Mouse (Mus musculus) neural tube, embryonic 15.5 days (tissue): ENCODE measurements around the gene 4931409K22Rik. TPM values are rescaled to one million over a fixed set of nuclear protein-coding genes. Genes with fewer than 3 reads are reported as not detected.

Experiments
- ATAC-seq: fragments of 200-750 bp; cut with Nextera tagmentation; 2 replicates; pipeline ENCODE4 v1.8.0; 2017; ENCODE audit warnings: mild to moderate bottlenecking, moderate TSS enrichment, moderate library complexity; ENCODE audit not compliant: low FRiP score
- H3K27ac ChIP-seq: fragments of 300-500 bp; sonication (generic); replicated peaks from 2 replicates; pipeline ENCODE4 v1.5.1; 2015; ENCODE audit warnings: mild to moderate bottlenecking, inconsistent platforms
- H3K27me3 ChIP-seq: fragments of 300-500 bp; sonication (generic); replicated peaks from 2 replicates; pipeline ENCODE4 v1.6.1; 2015; ENCODE audit warnings: inconsistent platforms
- H3K36me3 ChIP-seq: fragments of 300-500 bp; sonication (generic); 2 replicates; pipeline ENCODE4 v1.6.1; 2015; ENCODE audit warnings: inconsistent platforms
- H3K4me1 ChIP-seq: fragments of 300-500 bp; sonication (generic); 2 replicates; pipeline ENCODE4 v1.6.1; 2015; ENCODE audit warnings: inconsistent platforms
- H3K4me2 ChIP-seq: fragments of 300-500 bp; sonication (generic); 2 replicates; pipeline ENCODE4 v1.6.1; 2015; ENCODE audit warnings: inconsistent platforms, mild to moderate bottlenecking, moderate library complexity
- H3K4me3 ChIP-seq: fragments of 300-500 bp; sonication (generic); replicated peaks from 2 replicates; pipeline ENCODE4 v1.5.1; 2015; ENCODE audit warnings: mild to moderate bottlenecking, inconsistent platforms
- H3K9ac ChIP-seq: fragments of 300-500 bp; sonication (generic); replicated peaks from 2 replicates; pipeline ENCODE4 v1.6.1; 2015; ENCODE audit warnings: mild to moderate bottlenecking, inconsistent platforms
- H3K9me3 ChIP-seq: fragments of 300-500 bp; sonication (generic); replicated peaks from 2 replicates; pipeline ENCODE4 v1.6.1; 2016; ENCODE audit warnings: inconsistent platforms
- WGBS: fragments of 180-500 bp; shearing (Covaris S2); methylation state at CpG from one replicate; pipeline ENCODE4 v1.1.7; 2015; ENCODE audit warnings: mixed read lengths; 5-methylcytosine and 5-hydroxymethylcytosine counted together
- polyA plus RNA-seq: library from polyadenylated mRNA; unstranded; fragments of >200 nt; fragmentation: Nextera tagmentation; extraction: Ambion mirVana; gene quantifications from 2 replicates; pipeline ENCODE4 v1.2.1, GENCODE M21; 2015

Gene 4931409K22Rik
- polyA plus RNA-seq, 1 experiment from 2014 or later: 0.26 TPM

GRCm38 (mm10) chr5:24591796-24592470 is 35.3 kb upstream of the 4931409K22Rik start:
- peaks cover 49% of the 10 kb centered on the region for H3K36me3 ChIP-seq
- H3K9ac ChIP-seq: no peak overlapping the region
- 0 out of 2 replicates have a peak overlapping the region, but pooled peaks have one; percentile 2 for H3K4me2 ChIP-seq
- H3K4me3 ChIP-seq: no peak overlapping the region
- ATAC-seq: no peak
- peaks cover 56% of the 10 kb centered on the region for H3K4me1 ChIP-seq
- H3K27me3 ChIP-seq: no peaks in the 10 kb centered on the region
- 60% methylated on average over 24 of the region's 24 CpGs for WGBS
- no peaks in the 10 kb centered on the region for H3K9me3 ChIP-seq
- no peak overlapping the region for H3K27ac ChIP-seq

GRCm38 (mm10) chr5:24591268-24591721 is 34.7 kb upstream of the 4931409K22Rik start:
- no peak for ATAC-seq
- H3K36me3 ChIP-seq: peaks cover 49% of the 10 kb centered on the region
- peaks cover 50% of the 10 kb centered on the region for H3K4me1 ChIP-seq
- WGBS: 21% methylated on average over 23 of the region's 23 CpGs
- no peak overlapping the region for H3K27ac ChIP-seq
- H3K9me3 ChIP-seq: no peaks in the 10 kb centered on the region
- peak overlapping the region; percentile 13; the same call in 1 of the 2 replicates for H3K4me2 ChIP-seq
- no peaks in the 10 kb centered on the region for H3K27me3 ChIP-seq
- no peak overlapping the region for H3K4me3 ChIP-seq
- no peak overlapping the region for H3K9ac ChIP-seq

GRCm38 (mm10) chr5:24589511-24590500 is 33.2 kb upstream of the 4931409K22Rik start:
- no peak overlapping the region for H3K9ac ChIP-seq
- no peak for ATAC-seq
- peaks cover 47% of the 10 kb centered on the region for H3K4me1 ChIP-seq
- no peaks in the 10 kb centered on the region for H3K9me3 ChIP-seq
- WGBS: 87% methylated on average over 20 of the region's 20 CpGs
- H3K27me3 ChIP-seq: no peaks in the 10 kb centered on the region
- H3K36me3 ChIP-seq: peaks cover 38% of the 10 kb centered on the region
- no peak overlapping the region for H3K27ac ChIP-seq
- no peak overlapping the region for H3K4me2 ChIP-seq
- no peak overlapping the region for H3K4me3 ChIP-seq

DNA sequence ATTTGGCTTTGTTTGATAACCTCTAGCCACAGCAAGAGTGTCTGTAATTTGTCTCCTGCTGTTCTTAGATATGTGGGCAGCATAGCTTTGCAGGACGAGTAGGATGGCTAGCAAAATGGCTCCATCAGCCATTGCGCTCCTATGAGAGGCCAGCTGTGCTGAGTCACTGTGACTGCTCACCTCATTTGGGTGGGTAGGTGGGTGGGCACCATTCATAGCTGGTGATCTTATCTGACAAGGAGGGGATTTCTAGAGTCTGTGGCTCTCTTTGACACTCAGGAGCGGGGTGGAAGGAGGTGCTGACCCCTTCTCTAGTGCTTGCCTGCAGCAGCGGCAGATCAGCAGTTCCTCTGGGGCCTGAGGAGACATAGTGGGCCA is 30.6 kb upstream of the 4931409K22Rik start:
- WGBS: 25% methylated on average over 4 of the region's 4 CpGs
- Histone ChIP-seq H3K27me3 (no peaks in the 10 kb centered on the region), H3K9me3 (no peaks in the 10 kb centered on the region), H3K27ac (peak overlapping the region; percentile 85), H3K9ac (peak overlapping the region; percentile 87), H3K36me3 (peaks cover 13% of the 10 kb centered on the region), H3K4me1 (peaks cover 47% of the 10 kb centered on the region), H3K4me3 (peak overlapping the region; percentile 78), H3K4me2 (peak overlapping the region; percentile 75)
- ATAC-seq: peak; percentile 36

- Histone ChIP-seq H3K27ac (peak within 1 kb of the TSS; percentile 85), H3K36me3 (peaks cover 8% of the 10 kb centered on the region), H3K4me1 (peaks cover 42% of the 10 kb centered on the region), H3K4me3 (peak within 1 kb of the TSS; percentile 78), H3K27me3 (no peaks in the 10 kb centered on the region), H3K9ac (peak within 1 kb of the TSS; percentile 87), H3K9me3 (no peaks in the 10 kb centered on the region), H3K4me2 (peak within 1 kb of the TSS; percentile 75)
- WGBS: under 1% methylated on average over 43 of the region's 43 CpGs
- ATAC-seq: peak; percentile 92
Measured at GRCm38 (mm10) chr5:24586547-24587199, 30.1 kb upstream of the 4931409K22Rik start, which contains the start of gene Chpf2. Gene Chpf2, plus strand, starts transcription at chr5:24586741.

DNA sequence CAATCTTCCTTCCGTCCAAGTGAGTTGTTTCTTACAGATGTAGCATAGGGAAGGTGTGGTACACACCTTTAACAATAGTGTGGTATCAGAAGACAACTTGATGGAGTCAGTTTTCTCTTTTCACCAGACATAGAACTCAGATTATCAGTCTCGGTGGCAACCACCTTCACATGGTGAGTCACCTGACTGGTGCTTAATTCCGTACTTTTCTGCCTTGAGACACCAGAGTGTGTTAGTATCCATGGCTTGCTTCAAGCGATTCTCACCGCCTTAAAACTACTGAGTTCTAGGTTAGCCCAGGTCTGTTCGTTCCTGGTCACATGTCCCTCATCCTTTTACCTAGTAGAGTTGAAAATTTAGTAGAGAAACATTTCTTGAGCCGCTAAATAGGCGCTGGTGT is 29.5 kb upstream of the 4931409K22Rik start:
- peak overlapping the region; percentile 78 for H3K4me3 ChIP-seq
- ATAC-seq: peak; percentile 43; the same call in 1 of the 2 replicates
- H3K36me3 ChIP-seq: peaks cover 3% of the 10 kb centered on the region
- WGBS: 10% methylated on average over 8 of the region's 8 CpGs
- H3K9ac ChIP-seq: peak overlapping the region; percentile 87
- H3K4me2 ChIP-seq: peak overlapping the region; percentile 75
- no peaks in the 10 kb centered on the region for H3K9me3 ChIP-seq
- peak overlapping the region; percentile 85 for H3K27ac ChIP-seq
- H3K27me3 ChIP-seq: no peaks in the 10 kb centered on the region
- H3K4me1 ChIP-seq: peaks cover 36% of the 10 kb centered on the region

DNA sequence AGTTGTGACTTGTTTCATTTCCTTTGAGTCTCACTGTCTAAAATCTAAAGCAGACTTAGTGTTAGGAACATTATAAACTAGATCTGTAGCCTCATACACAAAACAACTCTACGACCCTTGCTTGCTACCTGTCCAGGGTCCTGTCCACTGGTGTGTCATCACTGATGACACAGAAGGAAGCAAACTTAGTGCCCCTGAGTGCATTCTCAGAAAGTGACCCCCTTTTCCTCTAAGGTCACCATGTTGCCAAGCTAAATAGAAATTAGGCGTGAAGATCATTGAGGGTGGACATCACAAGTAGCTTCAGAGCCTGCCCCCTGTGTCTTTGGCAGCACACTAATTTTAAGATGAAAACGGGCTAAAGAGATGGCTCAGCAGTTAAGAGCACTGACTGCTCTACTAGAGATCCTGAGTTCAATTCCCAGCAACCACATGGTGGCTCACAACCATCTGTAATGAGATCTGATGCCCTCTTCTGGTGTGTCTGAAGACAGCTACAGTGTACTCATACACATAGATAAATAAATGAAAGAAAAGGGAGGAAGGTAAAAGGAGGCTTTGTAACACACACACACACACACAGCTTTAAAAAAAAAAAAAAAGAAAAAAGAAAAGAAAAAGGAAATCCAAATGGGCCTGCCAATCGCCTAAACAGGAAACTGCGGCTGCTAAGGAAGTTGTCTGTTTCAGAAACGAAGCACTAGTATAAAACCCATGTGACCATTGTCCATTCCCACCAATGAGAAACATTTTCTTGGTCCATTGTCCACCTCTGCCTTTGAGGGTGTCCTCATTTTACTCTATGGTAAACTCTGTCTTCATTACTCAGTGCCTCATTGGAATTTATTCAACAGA is 21.7 kb upstream of the 4931409K22Rik start:
- peaks cover 24% of the 10 kb centered on the region for H3K4me1 ChIP-seq
- H3K4me2 ChIP-seq: peak overlapping the region; percentile 90
- H3K9ac ChIP-seq: 0 out of 2 replicates have a peak overlapping the region, but pooled peaks have one; percentile 48
- ATAC-seq: no peak; the same call in 1 of the 2 replicates
- peak overlapping the region; percentile 80 for H3K27ac ChIP-seq
- 71% methylated on average over 6 of the region's 6 CpGs for WGBS
- H3K4me3 ChIP-seq: peak overlapping the region; percentile 77
- peaks cover 18% of the 10 kb centered on the region for H3K36me3 ChIP-seq
- no peaks in the 10 kb centered on the region for H3K9me3 ChIP-seq
- H3K27me3 ChIP-seq: no peaks in the 10 kb centered on the region

GRCm38 (mm10) chr5:24577183-24577929 is 20.7 kb upstream of the 4931409K22Rik start, which contains the start of gene Abcf2:
Gene Abcf2, minus strand, starts transcription at chr5:24577467.
- peaks cover 24% of the 10 kb centered on the region for H3K4me1 ChIP-seq
- under 1% methylated on average over 48 of the region's 48 CpGs for WGBS
- ATAC-seq: peak; percentile 95

DNA sequence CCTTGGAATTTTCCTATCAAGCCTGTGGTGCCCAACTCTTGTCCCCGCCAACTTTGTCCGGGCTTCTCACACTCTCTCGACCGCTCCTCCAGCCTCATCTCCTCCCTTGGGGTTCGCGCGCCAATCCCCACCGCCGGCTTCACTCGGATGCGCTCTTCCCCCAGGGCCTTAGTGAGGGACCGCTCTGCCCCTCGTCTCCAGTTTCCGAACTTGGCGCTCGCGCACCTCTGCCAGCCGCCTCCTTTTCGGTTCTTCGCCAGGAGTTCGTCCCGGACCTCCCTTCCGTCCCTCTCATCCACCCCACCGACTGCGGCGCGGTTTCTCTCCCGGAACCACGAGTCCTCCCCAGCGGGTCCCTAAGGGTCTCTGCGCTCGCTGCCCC is 20.2 kb upstream of the 4931409K22Rik start:
- WGBS: under 1% methylated on average over 32 of the region's 32 CpGs
- Histone ChIP-seq H3K36me3 (peaks cover 33% of the 10 kb centered on the region), H3K4me1 (peaks cover 24% of the 10 kb centered on the region), H3K27ac (peak overlapping the region; percentile 83), H3K9ac (peak overlapping the region; percentile 65), H3K27me3 (no peaks in the 10 kb centered on the region), H3K9me3 (no peaks in the 10 kb centered on the region), H3K4me2 (peak overlapping the region; percentile 90), H3K4me3 (peak overlapping the region; percentile 77)
- peak; percentile 32 for ATAC-seq

More at GRCm38 (mm10) chr5:24577183-24577929, 20.7 kb upstream of the 4931409K22Rik start, which contains the start of gene Abcf2:
- Histone ChIP-seq H3K27me3 (no peaks in the 10 kb centered on the region), H3K27ac (peak within 1 kb of the TSS; percentile 83), H3K4me3 (peak within 1 kb of the TSS; percentile 77), H3K36me3 (peaks cover 28% of the 10 kb centered on the region), H3K9me3 (no peaks in the 10 kb centered on the region), H3K9ac (peak within 1 kb of the TSS; percentile 65), H3K4me2 (peak within 1 kb of the TSS; percentile 90)

DNA sequence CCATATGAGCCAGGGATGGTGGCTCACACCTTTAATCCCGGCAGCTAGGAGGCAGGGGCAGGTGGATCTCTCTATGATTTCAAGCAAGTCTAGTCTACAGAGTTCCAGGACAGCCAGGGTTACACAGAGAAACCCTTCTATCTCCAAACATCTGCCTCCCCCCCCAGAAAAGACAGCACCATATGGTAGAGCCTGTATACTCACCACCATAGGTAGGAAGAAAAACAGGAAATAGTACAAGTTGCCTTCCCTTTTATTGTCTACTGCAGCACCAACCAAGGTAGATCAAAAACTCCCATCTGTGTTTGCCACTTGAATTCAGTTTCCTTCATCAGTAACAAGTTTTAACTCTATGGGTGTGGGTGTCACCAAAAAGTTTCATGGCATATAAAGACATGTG is 19.3 kb upstream of the 4931409K22Rik start:
- Histone ChIP-seq H3K36me3 (peaks cover 42% of the 10 kb centered on the region), H3K4me2 (peak overlapping the region; percentile 90), H3K4me3 (peak overlapping the region; percentile 77), H3K9me3 (no peaks in the 10 kb centered on the region), H3K27me3 (no peaks in the 10 kb centered on the region), H3K4me1 (peaks cover 24% of the 10 kb centered on the region), H3K9ac (peak overlapping the region; percentile 65), H3K27ac (no peak overlapping the region)
- ATAC-seq: no peak
- 92% methylated on average over 1 of the region's 1 CpGs for WGBS
